Mouse (Mus musculus) gastrocnemius, adult 8-10 months (tissue): ENCODE results near the gene Upf1. TPM values are rescaled to one million over a fixed set of nuclear protein-coding genes. Genes with fewer than 3 reads are reported as not detected.

Experiments
- total RNA-seq, 4 experiments: library from RNA; stranded (reverse); gene quantifications; 2 replicates each; pipeline ENCODE4 v1.2.4; 2022

Gene Upf1
- total RNA-seq, 4 experiments from 2014 or later: 29.7 to 32.7 (median 30.8) TPM

Other genes starting within 250 kb of the Upf1 start
- gene Ncan, start 232.4 kb downstream of the Upf1 start, total RNA-seq: under 1 TPM in 3 of 4 experiments, not detected in 1; 0.05 to 0.11 (median 0.08) TPM
- gene Nr2c2ap, start 221.9 kb downstream of the Upf1 start, total RNA-seq: 1 to 10 TPM; 4.1 to 6.5 (median 4.6) TPM
- gene Rfxank, start 214.1 kb downstream of the Upf1 start, total RNA-seq: 10 to 100 TPM in 1 of 4 experiments, 1 to 10 TPM in 3; 8.5 to 10.6 (median 9.1) TPM
- gene Borcs8, start 213.8 kb downstream of the Upf1 start, total RNA-seq: 10 to 100 TPM in 3 of 4 experiments, 1 to 10 TPM in 1; 9.8 to 14.9 (median 14.1) TPM
- under 1 TPM in 3 of 4 experiments, not detected in 1; 0.32 to 0.36 (median 0.34) TPM for gene Mef2b, start 213.6 kb downstream of the Upf1 start, total RNA-seq
- gene Tmem161a, start 180.9 kb downstream of the Upf1 start, total RNA-seq: 10 to 100 TPM; 77.0 to 87.6 (median 85.9) TPM
- gene Slc25a42, start 141.0 kb downstream of the Upf1 start, total RNA-seq: 10 to 100 TPM; 27.4 to 34.4 (median 31.1) TPM
- 10 to 100 TPM; 41.1 to 50.5 (median 42.9) TPM for gene Sugp2, start 119.1 kb downstream of the Upf1 start, total RNA-seq
- gene Armc6, start 118.8 kb downstream of the Upf1 start, total RNA-seq: 1 to 10 TPM; 5.5 to 8.7 (median 7.6) TPM
- 1 to 10 TPM; 3.1 to 4.4 (median 3.2) TPM for gene Homer3, start 70.5 kb downstream of the Upf1 start, total RNA-seq
- gene Ddx49, start 50.8 kb downstream of the Upf1 start, total RNA-seq: 10 to 100 TPM; 25.8 to 35.3 (median 33.9) TPM
- gene Cope, start 50.8 kb downstream of the Upf1 start, total RNA-seq: 100 to 1,000 TPM; 112 to 126 (median 121) TPM
- 10 to 100 TPM; 16.5 to 25.1 (median 20.2) TPM for gene Cers1, start 37.5 kb downstream of the Upf1 start, total RNA-seq
- gene Gdf1, start 23.5 kb downstream of the Upf1 start, total RNA-seq: 1 to 10 TPM in 1 of 4 experiments, under 1 TPM in 1, not detected in 2; 0.75 to 2.7 TPM
- 10 to 100 TPM in 2 of 4 experiments, 1 to 10 TPM in 2; 2.7 to 16.7 (median 8.4) TPM for gene Comp, start 20.3 kb upstream of the Upf1 start, total RNA-seq
- gene Crtc1, start 86.3 kb upstream of the Upf1 start, total RNA-seq: 10 to 100 TPM in 1 of 4 experiments, 1 to 10 TPM in 3; 7.1 to 15.3 (median 7.6) TPM
- gene Klhl26, start 123.7 kb upstream of the Upf1 start, total RNA-seq: 1 to 10 TPM; 6.6 to 9.7 (median 7.5) TPM
- not detected for gene Tmem59l, start 134.1 kb upstream of the Upf1 start, total RNA-seq
- gene Crlf1, start 139.9 kb upstream of the Upf1 start, total RNA-seq: 1 to 10 TPM; 1.1 to 2.5 (median 2.3) TPM
- gene Rex1bd, start 153.5 kb upstream of the Upf1 start, total RNA-seq: 100 to 1,000 TPM; 175 to 196 (median 181) TPM
- gene Uba52, start 157.5 kb upstream of the Upf1 start, total RNA-seq: 100 to 1,000 TPM; 794 to 918 (median 839) TPM
- 100 to 1,000 TPM; 113 to 123 (median 120) TPM for gene Fkbp8, start 174.4 kb upstream of the Upf1 start, total RNA-seq
- gene Kxd1, start 174.7 kb upstream of the Upf1 start, total RNA-seq: 10 to 100 TPM; 68.3 to 80.8 (median 76.7) TPM
- 10 to 100 TPM; 11.9 to 14.7 (median 12.3) TPM for gene Ell, start 186.2 kb upstream of the Upf1 start, total RNA-seq
- gene Isyna1, start 241.1 kb upstream of the Upf1 start, total RNA-seq: 1 to 10 TPM; 1.9 to 3.4 (median 2.4) TPM